Mouse (Mus musculus) embryonic fibroblast, embryonic 13.5 days (primary cell): ENCODE results near the gene Ntrk2.

ENCODE experiments used
- CTCF ChIP-seq: IDR thresholded peaks from 2 replicates; pipeline ENCODE4 v1.5.1; 2011; ENCODE audit warnings: mild to moderate bottlenecking, control low read depth, low read length, moderate library complexity, borderline replicate concordance; ENCODE audit not compliant: insufficient read depth
- POLR2A ChIP-seq: IDR thresholded peaks from 2 replicates; pipeline ENCODE4 v1.6.1; 2011; ENCODE audit warnings: low read depth, mild to moderate bottlenecking, control low read depth, low read length, moderate library complexity

GRCm38 (mm10) chr13:58928668-58929436 is 122.5 kb downstream of the Ntrk2 start:
- TF ChIP-seq CTCF = no peak
- TF ChIP-seq POLR2A = no peak
